Mouse (Mus musculus) B cell, adult 2 months (primary cell): ENCODE measurements around the gene Hsf2bp.

Experiments used
- DNase-seq, 2 experiments: peaks; one replicate each; pipeline ENCODE4 v3.0.0; 2022

The Hsf2bp gene

DNA sequence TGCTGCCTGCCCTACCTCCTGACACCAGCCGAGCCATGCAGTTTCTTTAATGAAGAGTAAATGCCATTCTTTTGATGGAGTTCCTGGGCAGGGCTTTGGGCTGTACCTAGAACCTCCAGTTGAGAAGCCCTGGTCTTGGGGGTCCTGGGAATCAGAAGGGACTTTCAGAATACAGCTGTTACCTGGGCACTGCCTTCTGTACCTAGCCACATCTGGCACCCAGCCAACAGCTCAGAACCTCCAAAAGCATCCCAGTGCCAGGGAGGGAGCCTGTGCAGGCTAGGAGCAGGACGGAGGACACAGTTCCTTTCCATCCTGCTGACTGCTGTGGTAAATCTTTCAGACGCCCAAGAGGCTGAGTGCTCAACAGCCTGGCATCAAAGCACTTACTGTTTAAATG is 100.3 kb downstream of the Hsf2bp start:
- no peak for DNase-seq

DNA sequence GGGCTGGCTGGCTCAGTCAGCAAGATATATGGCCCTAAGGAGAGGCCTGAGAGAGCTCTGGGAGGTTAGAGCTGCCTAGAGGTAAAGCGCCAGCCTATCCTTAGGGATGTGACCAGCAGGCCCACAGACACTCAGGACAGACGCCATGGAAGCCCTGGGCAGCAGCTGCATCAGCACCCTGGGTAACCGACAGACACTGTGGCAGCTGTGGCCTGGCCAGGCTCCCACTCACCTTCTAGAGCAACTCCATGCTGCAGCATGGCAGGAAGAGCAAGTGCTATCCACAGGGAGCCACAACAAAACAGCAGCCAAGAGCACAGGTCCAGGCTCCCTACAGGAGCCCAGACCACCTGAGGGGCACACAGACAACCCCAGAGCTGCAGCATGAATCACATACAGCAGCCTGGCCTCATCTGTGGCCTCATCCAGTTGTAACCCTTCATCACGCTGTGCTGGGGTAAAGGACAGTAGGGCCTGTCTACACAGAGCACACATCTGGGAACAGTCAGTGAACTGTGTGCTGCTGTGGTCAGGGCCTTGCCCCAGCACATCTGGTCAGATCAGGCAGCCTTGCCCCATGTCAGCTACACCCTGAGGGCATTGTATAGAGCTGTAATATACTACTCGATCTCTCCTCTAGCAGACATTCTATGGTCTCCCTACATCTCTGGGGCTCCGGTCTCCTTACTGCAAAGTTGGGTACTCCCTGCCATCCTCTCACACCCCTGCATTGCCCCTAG is 100.9 kb downstream of the Hsf2bp start:
- no peak for DNase-seq

DNA sequence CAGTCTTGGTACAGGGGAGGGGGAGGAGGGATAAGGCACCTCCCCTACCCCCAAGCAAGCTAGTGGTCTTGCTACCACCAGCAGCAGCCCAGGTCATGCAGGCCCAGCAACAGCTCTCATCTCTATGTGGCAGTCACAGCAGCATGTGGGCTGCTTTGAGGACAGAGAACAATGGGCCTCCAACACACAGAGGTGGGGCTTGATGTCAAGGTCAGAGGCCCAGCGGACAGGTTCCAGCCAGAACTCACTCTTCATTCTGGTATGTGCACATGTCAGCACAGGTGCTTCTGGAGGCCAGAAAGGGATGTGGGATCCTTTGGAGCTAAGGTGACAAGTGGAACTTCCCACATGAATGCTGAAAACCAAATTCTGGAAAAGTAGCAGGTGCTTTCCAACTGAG is 102.2 kb downstream of the Hsf2bp start:
- no peak for DNase-seq

DNA sequence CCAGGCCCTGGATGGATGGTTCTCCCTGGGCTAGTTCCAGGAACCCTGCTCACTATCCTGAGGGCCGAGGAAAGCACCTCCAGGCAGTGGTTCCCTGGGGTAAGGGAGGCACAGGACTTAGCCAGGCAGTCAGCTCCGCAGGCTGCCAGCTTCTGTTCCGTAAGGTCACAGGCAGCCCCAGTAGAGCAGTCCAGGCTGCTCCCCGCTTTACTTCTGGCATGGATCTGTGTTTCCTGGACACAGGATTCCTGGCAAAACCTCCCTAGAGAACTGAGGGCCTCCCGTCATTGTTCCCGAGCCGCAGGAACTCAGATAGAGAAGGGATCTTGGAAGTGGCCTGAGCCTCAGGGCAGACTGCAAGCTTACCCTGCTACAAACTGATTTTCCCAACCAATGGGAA is 104.7 kb downstream of the Hsf2bp start:
- no peak for DNase-seq

DNA sequence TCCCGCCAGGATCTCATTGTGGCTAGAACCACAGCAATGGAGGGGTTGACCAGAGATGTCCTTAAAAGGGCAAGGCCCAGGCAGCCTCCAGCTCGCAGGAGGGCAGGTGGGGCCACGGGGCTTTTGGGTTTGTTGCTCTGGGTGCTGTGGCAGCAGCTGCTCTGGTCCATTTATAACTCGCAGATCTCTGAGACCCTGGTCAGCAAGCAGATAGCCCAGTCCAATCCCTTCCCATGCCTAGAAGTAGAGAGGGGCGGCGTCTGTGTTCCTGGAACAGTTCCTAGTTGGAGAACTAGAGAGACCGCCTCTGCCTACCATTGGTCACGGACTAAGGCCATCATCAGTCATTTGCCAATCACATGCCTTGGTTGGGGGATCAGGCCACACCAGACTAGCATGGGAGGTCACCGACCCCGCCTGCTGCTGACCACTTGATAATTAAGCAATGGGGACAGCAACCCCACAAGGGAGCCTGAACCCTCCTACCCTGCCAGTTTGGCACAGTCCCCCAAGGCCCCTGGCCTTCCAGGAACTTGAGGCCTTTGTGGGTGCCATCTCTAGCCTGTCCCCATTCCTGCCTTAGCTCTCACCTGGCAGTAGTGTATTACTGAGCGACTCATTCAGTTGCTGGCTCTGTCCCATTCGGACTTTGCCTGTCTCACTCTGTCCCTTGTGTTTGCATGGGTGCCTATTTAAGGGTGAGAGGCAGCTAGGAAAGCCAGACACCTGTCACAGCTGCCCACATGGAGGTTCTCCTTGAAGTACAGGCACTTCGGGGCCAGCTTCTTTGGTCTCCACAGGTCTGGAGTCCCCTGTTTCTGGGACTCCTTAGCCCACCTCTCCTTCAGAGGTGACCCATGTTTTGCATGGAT is 106.1 kb downstream of the Hsf2bp start:
- no peak for DNase-seq

DNA sequence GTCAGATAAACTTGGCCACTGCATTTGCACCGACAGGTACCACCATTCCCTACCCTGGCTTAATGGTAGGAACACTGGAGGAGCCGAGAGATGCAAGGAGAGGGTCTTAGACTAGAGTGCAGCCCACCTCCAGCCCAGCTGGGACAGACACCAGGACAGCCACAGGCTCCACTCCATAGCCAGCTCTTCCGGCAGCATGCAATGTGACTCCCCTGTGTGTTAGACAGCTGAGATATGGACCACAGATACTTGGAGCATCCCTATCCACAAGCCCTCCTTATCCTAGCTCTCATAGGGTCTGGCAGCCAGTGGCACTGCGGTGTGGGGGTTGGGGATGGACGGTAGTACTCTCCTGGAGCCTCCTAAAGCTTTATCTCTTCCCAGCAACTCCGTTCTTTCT is 107.1 kb downstream of the Hsf2bp start:
- no peak for DNase-seq

DNA sequence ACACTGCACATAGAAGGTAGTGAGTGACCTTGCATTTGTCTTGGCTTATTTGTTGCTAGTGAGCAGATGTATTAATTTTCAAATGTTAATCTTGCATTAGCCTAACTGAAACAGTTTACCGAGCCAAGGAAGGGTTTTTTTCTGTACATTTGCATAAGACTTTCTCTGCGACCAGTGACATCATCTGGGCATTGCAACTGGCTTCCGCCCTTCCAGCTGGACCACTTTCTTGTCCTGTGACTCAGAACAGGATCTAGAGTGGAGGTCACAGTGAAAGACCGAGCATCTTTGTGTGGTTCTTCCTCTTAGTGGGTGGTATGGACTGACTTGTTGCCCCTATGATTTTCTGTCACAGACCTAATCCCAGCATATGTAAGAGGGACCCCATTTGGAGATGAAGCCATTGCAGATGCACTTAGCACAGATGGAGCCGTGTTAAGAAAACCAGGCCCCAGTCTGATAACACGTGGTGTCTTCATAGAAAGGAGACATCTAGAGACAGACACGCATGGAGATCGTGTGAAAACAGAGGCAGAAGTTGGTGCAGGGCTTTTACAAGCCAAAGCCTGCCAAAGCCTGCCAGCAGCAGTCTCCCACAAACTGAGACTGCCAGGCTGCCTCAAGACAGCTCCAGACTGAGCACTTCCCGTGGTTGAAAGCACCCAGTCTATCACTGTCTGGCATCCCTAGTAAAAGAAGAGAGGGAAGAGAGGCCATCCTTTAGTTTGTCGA is 108.1 kb downstream of the Hsf2bp start:
- DNase-seq: no peak

DNA sequence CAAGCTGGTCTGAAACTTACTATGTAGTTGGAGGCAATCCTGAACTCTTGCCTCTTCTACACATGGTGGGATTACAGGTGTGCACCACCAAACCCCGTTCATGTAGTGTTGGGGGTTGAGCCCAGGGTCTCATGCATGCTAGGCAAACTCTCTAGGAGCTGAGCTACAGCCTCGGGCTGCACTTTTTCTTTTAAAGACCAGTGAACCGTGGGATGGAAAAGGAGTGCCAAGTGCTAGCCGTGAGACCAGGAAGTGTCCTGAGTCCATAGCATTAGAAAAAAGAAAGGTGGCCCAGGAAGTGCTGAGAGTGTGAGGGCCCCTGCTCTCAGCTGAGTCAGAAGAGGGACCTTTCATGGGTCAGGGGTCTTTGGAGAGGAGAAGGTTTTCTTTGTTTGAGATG is 111.9 kb downstream of the Hsf2bp start:
- no peak for DNase-seq

DNA sequence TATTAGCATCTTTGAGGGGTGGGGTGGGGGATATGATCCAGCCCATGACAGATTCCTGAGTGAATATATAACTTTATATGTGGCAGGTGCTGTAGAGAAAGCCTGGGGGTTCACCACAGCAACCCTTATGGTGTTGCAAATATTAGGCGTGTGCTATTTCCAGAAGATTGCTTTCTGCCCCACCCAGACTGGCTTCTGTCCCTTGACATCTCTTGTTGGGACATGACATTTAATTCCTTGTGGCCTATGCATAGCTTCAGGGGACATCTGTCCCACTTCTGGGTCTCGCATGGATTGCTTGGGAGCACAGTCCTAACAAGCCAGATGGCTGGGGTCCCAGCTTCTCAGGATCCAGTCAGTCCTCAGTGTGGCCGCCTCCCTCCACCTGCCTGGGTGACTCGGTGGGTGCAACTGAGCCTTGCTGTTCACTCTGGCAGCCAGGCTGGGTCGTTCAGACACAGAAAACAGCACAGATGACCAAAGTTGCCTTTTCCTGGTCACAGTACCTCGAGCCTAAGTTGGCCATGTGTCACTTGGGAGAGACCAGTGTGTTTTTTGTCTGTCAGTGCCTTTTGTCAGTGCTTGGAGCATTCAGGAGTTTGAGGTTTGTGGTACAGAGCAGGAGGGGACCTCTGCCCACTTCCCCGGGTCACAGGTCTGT is 112.7 kb downstream of the Hsf2bp start:
- no peak for DNase-seq

DNA sequence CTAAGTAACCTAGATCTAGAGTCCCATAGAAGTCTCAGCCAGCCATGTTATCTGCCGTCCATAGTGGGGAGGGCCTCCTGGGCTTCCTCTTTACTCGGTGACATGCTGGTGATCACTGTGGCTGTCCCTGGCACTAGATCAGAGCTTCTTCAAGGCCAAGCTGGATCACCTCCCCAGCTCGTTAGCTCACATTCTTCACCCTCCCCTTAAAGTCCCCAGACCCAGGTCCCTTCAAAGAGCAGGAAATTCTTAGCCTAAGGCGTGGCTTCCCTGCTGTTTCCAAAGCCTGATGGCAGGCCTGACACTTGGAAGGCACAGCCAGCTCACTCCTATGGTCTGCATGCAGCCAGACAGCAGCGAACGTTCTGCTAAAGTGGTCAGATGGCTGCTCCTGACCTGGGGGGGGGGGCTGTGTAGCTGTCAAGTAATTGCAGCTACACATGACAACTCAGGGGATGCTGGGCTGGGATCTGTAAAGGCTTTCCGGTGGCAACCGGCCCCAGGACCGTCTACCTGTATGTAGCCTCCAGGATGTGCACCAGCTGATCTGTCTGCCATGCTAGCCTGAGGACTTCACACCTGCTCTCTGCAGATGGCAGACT is 115.5 kb downstream of the Hsf2bp start:
- no peak for DNase-seq

DNA sequence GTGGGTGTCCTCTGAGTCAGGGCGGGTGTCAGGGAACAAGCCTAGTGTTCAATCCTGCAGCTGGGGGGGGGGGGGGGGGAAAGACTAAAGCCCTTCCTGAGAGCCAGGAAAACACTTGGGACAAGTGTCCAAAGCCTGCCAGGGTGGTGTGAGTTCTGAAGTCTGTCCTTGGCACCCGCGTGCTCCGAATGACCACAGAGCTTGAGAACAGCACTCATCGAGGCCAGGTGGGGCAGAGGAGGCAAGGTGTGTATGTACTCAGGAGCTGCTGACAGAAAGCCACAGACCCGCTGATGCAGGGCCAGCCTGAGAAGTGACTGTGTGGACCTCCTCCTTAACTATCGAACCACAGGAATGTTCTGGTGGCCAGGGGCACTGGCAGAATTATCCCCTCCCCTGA is 116.5 kb downstream of the Hsf2bp start:
- DNase-seq: no peak

DNA sequence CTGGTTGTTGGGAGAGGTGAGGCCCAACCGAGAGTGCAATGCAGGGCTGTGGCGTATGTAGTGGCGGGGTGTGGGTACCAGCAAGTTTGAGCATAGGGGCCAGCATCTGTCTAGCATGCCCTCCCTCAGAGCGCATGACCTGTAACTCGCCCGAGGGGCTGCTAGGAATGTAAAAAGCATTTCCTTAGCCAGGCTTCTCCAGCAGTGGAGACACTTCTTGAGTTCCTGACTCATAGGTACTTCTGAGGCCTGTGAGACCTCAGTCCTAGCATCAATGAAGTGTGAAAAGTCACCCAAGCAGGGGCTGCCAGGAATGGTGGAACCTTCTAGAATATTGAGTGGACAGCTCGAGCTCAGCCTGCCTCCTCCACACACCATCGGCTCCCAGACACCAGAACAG is 117.8 kb downstream of the Hsf2bp start:
- no peak for DNase-seq

DNA sequence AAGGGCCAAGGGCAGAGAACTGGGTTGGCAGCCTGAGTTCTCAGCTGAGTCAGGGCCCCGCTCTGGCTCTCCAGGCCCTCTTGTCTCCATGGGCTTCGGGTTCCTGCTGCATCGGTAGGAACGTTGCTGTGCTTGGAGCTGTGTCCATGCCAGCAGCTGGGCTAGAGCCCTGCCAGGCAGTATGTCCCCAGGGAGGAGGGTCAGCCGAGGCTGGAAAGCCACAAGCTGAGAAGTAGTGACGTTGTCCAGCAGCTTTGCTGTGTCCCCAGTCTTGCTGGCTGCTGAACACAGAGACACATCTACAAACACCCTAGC is 119.7 kb downstream of the Hsf2bp start:
- DNase-seq: no peak

DNA sequence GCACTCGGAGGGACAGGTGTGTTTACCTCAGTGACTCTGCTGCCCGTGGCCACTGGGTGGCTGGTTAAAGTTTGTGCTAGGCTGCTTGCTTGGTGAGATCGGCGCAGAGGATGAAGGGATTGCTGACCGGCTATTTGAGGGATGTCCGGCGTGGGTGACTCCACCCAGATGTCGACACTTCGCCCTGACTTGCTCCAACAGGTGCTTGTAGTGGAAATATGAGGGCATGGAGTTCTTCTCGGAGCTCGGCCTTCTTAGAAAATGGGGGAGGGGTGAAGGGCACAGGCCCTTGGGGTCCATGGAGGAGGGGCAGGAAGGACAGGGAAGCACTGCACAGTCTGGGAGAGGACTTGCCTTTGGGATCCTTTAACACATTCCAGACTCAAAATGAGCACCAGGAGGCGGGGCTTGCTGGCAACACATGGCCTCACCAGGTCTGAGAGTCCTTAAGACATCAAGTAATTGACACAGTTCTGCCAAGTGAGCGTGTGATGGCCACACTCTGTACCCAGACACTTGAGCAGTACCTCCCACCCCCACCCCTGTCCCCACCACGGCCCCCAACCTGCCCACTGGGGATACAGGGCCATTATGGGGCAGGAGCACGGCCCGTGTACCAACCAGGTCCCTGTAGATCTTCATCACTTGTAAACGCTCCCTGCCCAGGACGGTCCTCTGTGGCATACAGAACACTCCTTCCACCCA is 120.2 kb downstream of the Hsf2bp start:
- no peak for DNase-seq

DNA sequence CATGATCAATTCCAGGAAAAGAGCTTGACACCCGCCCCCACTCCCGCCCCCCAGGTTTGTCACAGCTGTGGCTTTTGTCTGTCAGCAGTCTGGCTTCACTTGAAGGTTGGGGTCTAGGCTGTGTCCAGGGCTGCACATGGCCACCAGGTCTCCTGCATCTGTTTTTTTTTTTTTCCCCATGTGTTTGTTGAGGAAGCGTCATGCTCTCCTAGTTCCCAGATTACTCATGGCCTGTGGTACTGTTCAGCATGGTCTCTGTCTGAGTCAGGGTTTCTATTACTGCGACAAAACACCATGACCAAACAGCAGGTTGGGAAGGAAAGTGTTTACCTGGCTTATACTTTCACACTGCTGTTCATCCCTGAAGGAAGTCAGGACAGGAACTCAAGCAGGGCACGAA is 121.8 kb downstream of the Hsf2bp start:
- no peak for DNase-seq

DNA sequence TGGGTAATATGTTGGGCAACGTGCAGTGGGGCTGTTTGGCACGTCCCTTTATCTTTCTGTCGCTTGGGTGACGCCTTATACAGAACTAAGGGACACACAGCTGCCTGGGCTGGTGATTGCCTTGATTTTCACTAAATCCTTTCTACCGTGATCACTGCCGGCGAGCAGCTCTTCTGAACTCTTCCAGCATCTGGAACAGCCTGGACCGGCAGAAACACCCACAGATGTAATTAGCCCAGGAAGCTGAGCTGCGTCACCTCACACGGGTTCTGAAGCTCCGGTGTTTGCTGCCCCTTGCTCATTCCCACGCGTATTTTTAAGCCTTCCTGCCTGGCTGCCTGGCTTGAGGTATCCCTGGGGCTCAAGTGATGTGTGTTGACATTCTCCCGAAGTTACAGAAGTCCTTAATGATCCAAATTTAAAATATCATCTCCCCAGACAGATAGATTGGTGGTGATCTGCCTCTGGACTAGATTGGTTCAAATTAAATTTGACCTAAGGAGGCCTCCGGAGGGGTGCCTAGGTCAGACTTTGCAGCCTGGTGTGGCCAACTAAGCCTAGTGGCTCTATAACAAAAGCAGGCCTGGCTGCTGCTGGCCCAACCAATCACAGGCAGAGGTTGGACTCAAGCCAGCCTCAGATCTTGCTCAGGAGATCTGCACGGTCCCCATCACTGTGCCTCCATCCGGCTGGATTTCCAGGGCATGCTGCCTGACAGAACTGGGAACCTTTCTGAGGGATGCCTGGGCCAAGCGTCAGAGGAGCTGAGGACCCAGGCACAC is 123.1 kb downstream of the Hsf2bp start:
- no peak for DNase-seq

DNA sequence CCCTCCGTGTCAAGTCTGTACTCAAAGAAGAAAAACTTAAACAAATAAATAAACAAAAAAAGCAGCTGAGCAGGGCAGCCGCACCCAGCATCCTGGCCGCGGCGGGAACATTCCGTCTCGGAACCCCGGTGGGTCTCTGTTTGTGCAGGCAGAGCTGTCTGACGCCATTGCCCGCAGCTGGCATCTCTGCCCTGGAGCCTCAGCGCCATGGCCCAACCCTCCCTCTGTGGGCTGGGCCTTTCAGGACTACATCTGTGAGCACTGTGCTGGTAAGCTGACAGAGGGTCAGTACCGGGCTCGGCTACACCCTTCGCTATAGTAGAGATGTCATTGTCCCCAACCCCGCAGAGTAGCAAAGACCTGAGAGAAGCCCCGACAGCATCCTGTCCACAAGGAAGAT is 123.8 kb downstream of the Hsf2bp start:
- no peak for DNase-seq

DNA sequence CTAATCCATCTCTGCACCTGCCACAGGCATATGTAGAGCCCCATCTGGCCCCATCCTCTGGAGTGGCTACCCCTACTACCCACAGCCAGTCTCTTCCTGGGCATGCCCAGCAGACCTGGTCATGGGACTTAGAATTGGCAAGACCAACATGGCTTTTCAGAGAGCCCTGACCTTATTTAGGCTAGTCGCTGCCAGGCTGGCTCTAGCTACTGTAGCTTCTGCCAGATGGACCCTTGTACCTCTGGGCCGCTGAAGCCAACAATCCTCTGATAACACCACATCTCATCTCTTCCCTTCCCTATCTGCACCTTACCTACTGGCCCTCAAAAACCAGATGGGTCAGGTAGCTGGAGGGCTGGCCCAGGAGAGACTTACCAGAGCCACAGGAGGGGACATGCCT is 127.2 kb downstream of the Hsf2bp start:
- DNase-seq: no peak

DNA sequence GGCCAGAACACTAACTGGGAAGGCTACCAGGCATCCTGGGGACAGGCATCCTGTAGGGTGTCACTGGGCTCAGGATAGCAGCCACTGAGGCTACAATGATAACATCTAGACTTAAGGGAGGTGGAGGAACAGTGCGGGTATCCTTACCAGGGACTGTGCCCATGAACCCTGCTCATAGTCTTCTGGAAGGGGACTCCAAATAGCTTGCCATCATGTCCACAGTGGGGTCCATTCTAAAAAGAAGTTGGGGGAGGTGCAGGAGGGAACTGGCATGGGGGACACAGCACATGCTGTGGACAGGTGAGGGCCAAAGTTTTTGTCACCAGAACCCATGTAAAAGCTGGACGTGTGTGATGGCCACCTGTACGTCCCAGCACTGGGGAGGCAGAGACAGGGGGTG is 129.7 kb downstream of the Hsf2bp start:
- no peak for DNase-seq

DNA sequence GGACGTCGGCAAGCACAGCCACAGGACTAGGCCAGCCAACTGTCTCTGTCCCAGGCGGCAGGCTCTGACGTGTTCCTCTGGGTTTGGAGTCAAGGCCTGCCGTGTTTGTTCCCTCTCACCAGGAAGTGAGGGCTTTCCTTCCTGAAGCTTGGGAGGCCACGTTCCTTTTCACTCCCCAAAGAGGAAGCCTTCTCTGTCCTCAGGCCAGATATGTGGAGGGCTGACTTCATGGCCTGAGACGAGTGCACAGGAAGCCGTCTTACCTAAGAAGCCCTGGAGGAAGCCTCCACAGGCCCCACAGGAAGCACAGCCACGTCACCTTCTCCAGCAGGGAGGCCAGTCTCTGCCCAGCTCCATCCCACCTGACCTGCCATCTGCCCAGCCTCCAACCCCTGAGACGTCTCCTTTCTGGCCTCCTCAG is 130.3 kb downstream of the Hsf2bp start:
- peak; percentile 16 to 21 for DNase-seq

DNA sequence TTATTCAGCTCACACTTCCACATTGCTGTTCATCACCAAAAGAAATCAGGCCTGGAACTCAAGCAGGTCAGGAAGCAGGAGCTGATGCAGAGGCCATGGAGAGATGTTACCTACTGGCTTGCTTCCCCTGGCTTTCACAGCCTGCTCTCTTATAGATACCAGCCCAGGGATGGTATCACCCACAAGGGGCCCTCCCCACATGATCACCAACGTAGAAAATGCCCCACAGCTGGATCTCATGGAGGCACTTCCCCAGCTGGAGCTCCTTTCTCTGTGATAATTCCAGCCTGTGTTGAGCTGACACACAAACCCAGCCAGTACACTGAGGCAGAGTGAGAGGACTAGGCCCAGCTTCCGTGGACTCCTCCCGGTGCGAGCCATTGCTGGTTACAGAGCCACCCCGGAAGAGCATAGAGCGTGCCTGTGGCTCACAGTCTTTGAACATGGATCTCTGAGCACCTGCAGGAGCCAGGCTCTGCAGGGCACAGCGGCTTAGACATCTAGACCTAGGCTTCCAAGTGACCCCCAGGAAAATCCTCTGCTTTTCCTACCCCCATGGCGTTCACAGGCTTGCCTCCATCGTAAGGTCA is 130.9 kb downstream of the Hsf2bp start:
- no peak for DNase-seq
